Mouse (Mus musculus) adrenal gland, adult 2 months (tissue): ENCODE measurements around the gene Nfam1. TPM values are rescaled to one million over a fixed set of nuclear protein-coding genes. Genes with fewer than 3 reads are reported as not detected.

Source experiments
- DNase-seq: peaks from one replicate; pipeline ENCODE4 v3.0.0; 2021
- polyA plus RNA-seq: library from polyadenylated mRNA; depleted of rRNA; stranded (reverse); fragments of >200 nt; gene quantifications from 2 replicates; pipeline ENCODE4 v1.2.3, GENCODE M21; 2012
- total RNA-seq, 2 experiments: library from RNA; stranded (reverse); gene quantifications; 2 replicates each; pipeline ENCODE4 v1.2.3; 2021

The Nfam1 gene
- total and polyA plus RNA-seq, 3 experiments: 2.9 to 3.8 (median 3.6) TPM

GRCm38 (mm10) chr15:83037755-83038483 lies 4.8 kb upstream of the Nfam1 start:
- DNase-seq: peak; percentile 90

GRCm38 (mm10) chr15:83036900-83037519 lies 3.9 kb upstream of the Nfam1 start:
- DNase-seq: peak; percentile 67

- DNase-seq: no peak
Observed at GRCm38 (mm10) chr15:83036089-83036488, 3.0 kb upstream of the Nfam1 start.

GRCm38 (mm10) chr15:83034275-83034977 lies 1.3 kb upstream of the Nfam1 start:
- no peak for DNase-seq

GRCm38 (mm10) chr15:83030884-83031283 lies 2.2 kb downstream of the Nfam1 start:
- no peak for DNase-seq

GRCm38 (mm10) chr15:83029725-83030718 lies 3.1 kb downstream of the Nfam1 start:
- DNase-seq: no peak

GRCm38 (mm10) chr15:83026129-83026528 lies 7.0 kb downstream of the Nfam1 start:
- no peak for DNase-seq

- no peak for DNase-seq
Observed at GRCm38 (mm10) chr15:83025041-83025760, 7.9 kb downstream of the Nfam1 start.

- no peak for DNase-seq
Observed at GRCm38 (mm10) chr15:83022947-83023346, 10.2 kb downstream of the Nfam1 start.

GRCm38 (mm10) chr15:83010990-83011664 lies 22.0 kb downstream of the Nfam1 start:
- DNase-seq: no peak

GRCm38 (mm10) chr15:83010423-83010822 lies 22.7 kb downstream of the Nfam1 start:
- DNase-seq: no peak

- no peak for DNase-seq
Observed at GRCm38 (mm10) chr15:83009532-83009931, 23.6 kb downstream of the Nfam1 start.

GRCm38 (mm10) chr15:83008761-83009423 lies 24.2 kb downstream of the Nfam1 start:
- DNase-seq: no peak

- no peak for DNase-seq
Observed at GRCm38 (mm10) chr15:83007346-83007920, 25.7 kb downstream of the Nfam1 start.

GRCm38 (mm10) chr15:83002665-83003548 lies 30.2 kb downstream of the Nfam1 start:
- no peak for DNase-seq

- no peak for DNase-seq
Observed at GRCm38 (mm10) chr15:82998811-82999221, 34.3 kb downstream of the Nfam1 start.

GRCm38 (mm10) chr15:82996431-82996830 lies 36.7 kb downstream of the Nfam1 start:
- no peak for DNase-seq

- DNase-seq: no peak
Observed at GRCm38 (mm10) chr15:82995239-82995638, 37.9 kb downstream of the Nfam1 start.
